Mouse (Mus musculus) cortical plate, adult 2 months (tissue): ENCODE data around the gene Dgki. TPM values are rescaled to one million over a fixed set of nuclear protein-coding genes. Genes with fewer than 3 reads are reported as not detected.

Source experiments
- H3K27ac ChIP-seq: fragments of 200-500 bp; 2 replicates; pipeline ENCODE4 v1.5.1; 2012; ENCODE audit warnings: low read length, control low read depth, inconsistent platforms; ENCODE audit not compliant: insufficient read depth
- H3K4me1 ChIP-seq: fragments of 200-500 bp; 2 replicates; pipeline ENCODE4 v1.6.1; 2011; ENCODE audit warnings: low read length; ENCODE audit not compliant: control insufficient read depth, insufficient read depth
- H3K4me3 ChIP-seq: fragments of 200-500 bp; 2 replicates; pipeline ENCODE4 v1.5.1; 2011; ENCODE audit warnings: mild to moderate bottlenecking, low read length, control low read depth; ENCODE audit not compliant: insufficient read depth
- CTCF ChIP-seq: fragments of 200-500 bp; IDR thresholded peaks from 2 replicates; pipeline ENCODE4 v1.5.1; 2011; ENCODE audit warnings: mild to moderate bottlenecking, control low read depth, low read length; ENCODE audit not compliant: insufficient read depth; ENCODE audit errors: extremely low read depth
- POLR2A ChIP-seq: fragments of 200-500 bp; IDR thresholded peaks from 2 replicates; pipeline ENCODE4 v1.6.1; 2011; ENCODE audit warnings: mild to moderate bottlenecking, low read length, control low read depth; ENCODE audit not compliant: insufficient read depth; ENCODE audit errors: extremely low read depth
- polyA plus RNA-seq: library from polyadenylated mRNA; depleted of rRNA; stranded (reverse); fragments of >200 nt; gene quantifications from 2 replicates; pipeline ENCODE4 v1.2.3, GENCODE M21; 2012

Dgki gene
- polyA plus RNA-seq, 1 experiment: 12.9 TPM

- no peak for TF ChIP-seq POLR2A
- no peak for TF ChIP-seq CTCF
- Histone ChIP-seq H3K4me1 (no peaks in the 10 kb centered on the region), H3K4me3 (no peak overlapping the region), H3K27ac (no peak overlapping the region)
These were observed 210.6 kb downstream of the Dgki start for GRCm38 (mm10) chr6:37089148-37090111.

- Histone ChIP-seq H3K4me1 (no peaks in the 10 kb centered on the region; the same call in 1 of the 2 replicates), H3K27ac (no peak overlapping the region), H3K4me3 (no peak overlapping the region)
- TF ChIP-seq CTCF (no peak), POLR2A (no peak)
These were observed 217.0 kb downstream of the Dgki start for GRCm38 (mm10) chr6:37082990-37083389.

GRCm38 (mm10) chr6:37072401-37073016 is 227.5 kb downstream of the Dgki start:
- TF ChIP-seq POLR2A (no peak), CTCF (no peak)
- Histone ChIP-seq H3K4me3 (no peak overlapping the region), H3K27ac (no peak overlapping the region), H3K4me1 (peaks cover 3% of the 10 kb centered on the region; the same call in 1 of the 2 replicates)

GRCm38 (mm10) chr6:37069836-37070600 is 230.0 kb downstream of the Dgki start:
- Histone ChIP-seq H3K27ac (no peak overlapping the region), H3K4me1 (peaks cover 3% of the 10 kb centered on the region; the same call in 1 of the 2 replicates), H3K4me3 (no peak overlapping the region)
- TF ChIP-seq CTCF: no peak
- TF ChIP-seq POLR2A: no peak

GRCm38 (mm10) chr6:37068737-37069136 is 231.2 kb downstream of the Dgki start:
- TF ChIP-seq CTCF (no peak), POLR2A (no peak)
- Histone ChIP-seq H3K4me1 (peaks cover 3% of the 10 kb centered on the region; the same call in 1 of the 2 replicates), H3K27ac (no peak overlapping the region), H3K4me3 (no peak overlapping the region)

DNA sequence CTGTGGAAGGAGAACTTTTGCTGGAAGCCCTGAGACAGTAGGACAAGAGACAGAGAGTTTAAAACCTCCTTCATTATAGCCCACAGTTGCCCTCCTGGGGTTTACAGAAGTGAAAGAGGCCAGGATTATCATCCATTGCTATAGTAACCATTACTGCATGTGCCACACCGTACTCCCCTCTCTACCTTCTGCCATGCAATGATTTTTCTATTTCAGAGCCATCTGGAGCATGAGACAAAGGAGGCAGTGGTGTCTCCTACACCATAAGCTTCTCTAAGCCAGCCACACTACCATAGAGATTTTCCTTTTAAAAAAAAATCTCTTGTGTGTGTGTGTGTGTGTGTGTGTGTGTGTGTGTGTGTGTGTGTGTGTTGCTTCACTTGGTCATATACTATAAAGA is 232.6 kb downstream of the Dgki start:
- H3K4me1 ChIP-seq: peaks cover 5% of the 10 kb centered on the region; the same call in 1 of the 2 replicates
- no peak overlapping the region for H3K4me3 ChIP-seq
- no peak overlapping the region for H3K27ac ChIP-seq
- TF ChIP-seq CTCF (no peak), POLR2A (no peak)

- Histone ChIP-seq H3K4me3 (no peak overlapping the region), H3K4me1 (peaks cover 4% of the 10 kb centered on the region; the same call in 1 of the 2 replicates), H3K27ac (no peak overlapping the region)
- TF ChIP-seq POLR2A (no peak), CTCF (no peak)
These were observed 235.7 kb downstream of the Dgki start for GRCm38 (mm10) chr6:37064214-37064830.

DNA sequence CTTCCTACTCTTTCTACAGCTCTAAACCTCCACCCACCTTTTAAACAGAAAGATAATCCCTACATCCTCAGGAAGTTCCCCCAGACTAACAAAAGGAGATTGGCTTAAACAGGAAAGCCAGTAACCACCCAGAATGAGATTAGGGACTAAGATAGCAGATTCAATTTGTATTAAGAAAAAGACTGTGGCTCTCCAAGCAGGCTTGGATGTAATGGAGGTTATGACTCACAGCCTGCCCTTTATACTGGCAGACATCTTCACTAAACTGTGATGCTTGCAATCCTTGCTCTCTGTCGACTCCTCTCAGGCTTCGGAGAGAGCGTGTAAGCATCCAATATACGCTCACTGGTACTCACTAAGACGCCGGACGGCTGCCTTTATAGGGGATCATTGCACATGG is 236.7 kb downstream of the Dgki start:
- no peak overlapping the region for H3K4me3 ChIP-seq
- TF ChIP-seq CTCF: no peak
- no peak for TF ChIP-seq POLR2A
- H3K27ac ChIP-seq: no peak overlapping the region
- H3K4me1 ChIP-seq: peaks cover 4% of the 10 kb centered on the region; the same call in 1 of the 2 replicates

GRCm38 (mm10) chr6:37060114-37060513 is 239.9 kb downstream of the Dgki start:
- no peak overlapping the region for H3K27ac ChIP-seq
- peaks cover 4% of the 10 kb centered on the region; the same call in 1 of the 2 replicates for H3K4me1 ChIP-seq
- no peak overlapping the region for H3K4me3 ChIP-seq
- TF ChIP-seq POLR2A (no peak), CTCF (no peak)
